Mouse (Mus musculus): Measurements from ENCODE around the gene Gm16368.
"Not testable (repeated sequence)": the region's sequence is repeated elsewhere in the genome, so short reads cannot be mapped to it uniquely, and the experiment has no call there.

DNA sequence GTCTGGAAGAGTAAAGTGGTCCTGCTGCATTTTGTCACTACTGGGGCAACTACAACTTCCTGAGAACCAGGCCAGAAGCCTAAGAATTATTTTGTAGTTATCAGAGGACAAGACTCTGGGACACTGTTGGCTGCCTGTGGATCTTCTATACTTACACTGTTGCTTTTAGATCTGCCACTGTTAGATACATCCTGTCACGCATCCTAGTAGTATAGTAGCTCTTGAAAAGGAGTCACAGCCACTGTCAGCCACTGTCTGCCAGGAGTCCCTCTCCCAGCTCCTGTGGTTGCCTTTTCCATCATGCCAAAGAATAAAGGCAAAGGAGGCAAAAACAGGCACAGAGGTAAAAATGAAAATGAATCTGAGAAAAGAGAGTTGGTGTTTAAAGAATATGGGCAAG, at the start of gene Gm16368:
- TF ChIP-seq CTCF, EP300 (IDR thresholded peaks at IDR 0.05; ENCODE audit: low read depth): not testable (repeated sequence)

All from heart, postnatal 0 days (tissue).